Mouse (Mus musculus) activated CD4-positive, CD25-positive, alpha-beta regulatory T cell, adult 9 weeks (primary cell): ENCODE measurements around the gene Zfp960. TPM values are rescaled to one million over a fixed set of nuclear protein-coding genes. Genes with fewer than 3 reads are reported as not detected.

Experiments used
- polyA plus RNA-seq: library from polyadenylated mRNA; unstranded; fragments of 100-300 nt; shearing (Covaris generic); gene quantifications from one replicate; pipeline ENCODE4 v1.2.1, GENCODE M21; 2017

Zfp960 gene
- polyA plus RNA-seq, result 0.87 TPM

GRCm38 (mm10) chr17:17063628-17064494, at the start of gene Zfp960:
TSS of gene Zfp960 (plus strand) at chr17:17064113.

GRCm38 (mm10) chr17:17120830-17121502, 57.1 kb downstream of the Zfp960 start, which contains the start of gene Zfp97:
TSS of gene Zfp97 (plus strand) at chr17:17121415.

Other genes starting within 250 kb of the Zfp960 start
- gene Zfp97, start 57.3 kb downstream of the Zfp960 start, polyA plus RNA-seq, result 12.5 TPM